Mouse (Mus musculus) liver, adult 2 months (tissue): ENCODE data around the gene Trim21. TPM values are rescaled to one million over a fixed set of nuclear protein-coding genes. Genes with fewer than 3 reads are reported as not detected.

Experiments
- DNase-seq: peaks from one replicate; pipeline ENCODE4 v3.0.0-alpha.2; 2011; ENCODE audit warnings: low read depth, low spot score; ENCODE audit errors: extremely low read depth
- H3K27ac ChIP-seq: fragments of 200-500 bp; replicated peaks from 2 replicates; pipeline ENCODE4 v1.5.1; 2012; ENCODE audit warnings: low read depth, mild to moderate bottlenecking, control low read depth, inconsistent platforms, low read length; ENCODE audit not compliant: insufficient read depth
- H3K27me3 ChIP-seq: fragments of 200-500 bp; 2 replicates; pipeline ENCODE4 v1.6.1; 2012; ENCODE audit warnings: mild to moderate bottlenecking, moderate library complexity, low read length, inconsistent platforms; ENCODE audit not compliant: control insufficient read depth, insufficient read depth
- H3K36me3 ChIP-seq: fragments of 200-500 bp; 2 replicates; pipeline ENCODE4 v1.6.1; 2012; ENCODE audit warnings: low read length, inconsistent platforms; ENCODE audit not compliant: control insufficient read depth, insufficient read depth
- H3K4me1 ChIP-seq: fragments of 200-500 bp; 2 replicates; pipeline ENCODE4 v1.6.1; 2011; ENCODE audit warnings: low read length; ENCODE audit not compliant: control insufficient read depth, insufficient read depth
- H3K4me3 ChIP-seq: fragments of 200-500 bp; 2 replicates; pipeline ENCODE4 v1.5.1; 2011; ENCODE audit warnings: low read depth, mild to moderate bottlenecking, control low read depth, low read length, moderate library complexity; ENCODE audit not compliant: insufficient read depth
- H3K79me2 ChIP-seq: fragments of 200-500 bp; 2 replicates; pipeline ENCODE4 v1.6.1; 2012; ENCODE audit warnings: inconsistent platforms, mild to moderate bottlenecking, low read length, moderate library complexity; ENCODE audit not compliant: control insufficient read depth, insufficient read depth
- H3K9ac ChIP-seq: fragments of 200-500 bp; 2 replicates; pipeline ENCODE4 v1.6.1; 2012; ENCODE audit warnings: low read depth, mild to moderate bottlenecking, control low read depth, inconsistent platforms, low read length
- CTCF ChIP-seq: fragments of 200-500 bp; IDR thresholded peaks from 2 replicates; pipeline ENCODE4 v1.5.1; 2011; ENCODE audit warnings: low read depth, low read length, control low read depth
- POLR2A ChIP-seq: fragments of 200-500 bp; IDR thresholded peaks from 2 replicates; pipeline ENCODE4 v1.6.1; 2011; ENCODE audit warnings: low read length, control low read depth; ENCODE audit not compliant: insufficient read depth; ENCODE audit errors: extremely low read depth
- WGBS: fragments of 180-500 bp; shearing (Covaris S2); methylation state at CpG from one replicate; pipeline ENCODE4 v1.1.7; 2018; 5-methylcytosine and 5-hydroxymethylcytosine counted together
- polyA plus RNA-seq: library from polyadenylated mRNA; depleted of rRNA; stranded (reverse); fragments of >200 nt; gene quantifications from 2 replicates; pipeline ENCODE4 v1.2.3, GENCODE M21; 2012; rRNA removed
- total RNA-seq: library from RNA; depleted of rRNA; stranded (reverse); fragments of >200 nt; gene quantifications from 2 replicates; pipeline ENCODE4 v1.2.3, GENCODE M21; 2014; rRNA removed

Trim21 gene
- total RNA-seq (8.3 and 10.1 TPM in 2 replicates), polyA plus RNA-seq (3.0 and 3.6 TPM in 2 replicates)

- TF ChIP-seq CTCF (no peak), POLR2A (0 out of 2 replicates have a peak, but pooled peaks have one; percentile 23)
Observed at GRCm38 (mm10) chr7:102564999-102565997, at the start of gene Trim21. Trim21 (minus strand) TSS chr7:102565486.

GRCm38 (mm10) chr7:102597378-102598031 lies 32.2 kb upstream of the Trim21 start, which contains the start of gene Olfr552:
Olfr552 (plus strand) TSS chr7:102597770.
- Histone ChIP-seq H3K36me3 (no peaks in the 10 kb centered on the region), H3K4me3 (no peak within 1 kb of the TSS), H3K9ac (no peak within 1 kb of the TSS), H3K27ac (no peak within 1 kb of the TSS), H3K27me3 (no peaks in the 10 kb centered on the region), H3K4me1 (no peaks in the 10 kb centered on the region), H3K79me2 (no peaks in the 10 kb centered on the region)
- 60% methylated on average over 1 of the region's 1 CpGs for WGBS
- no peak for TF ChIP-seq CTCF
- TF ChIP-seq POLR2A = no peak
- DNase-seq = no peak

More at GRCm38 (mm10) chr7:102564999-102565997, at the start of gene Trim21:
- no peaks in the 10 kb centered on the region for H3K79me2 ChIP-seq
- DNase-seq = peak; percentile 96
- H3K4me3 ChIP-seq = peak within 1 kb of the TSS; percentile 58
- no peaks in the 10 kb centered on the region for H3K27me3 ChIP-seq
- H3K27ac ChIP-seq = peak within 1 kb of the TSS; percentile 64
- H3K36me3 ChIP-seq = peaks cover 20% of the 10 kb centered on the region
- WGBS = 11% methylated on average over 10 of the region's 10 CpGs
- peaks cover 4% of the 10 kb centered on the region; the same call in 1 of the 2 replicates for H3K4me1 ChIP-seq
- H3K9ac ChIP-seq = peak within 1 kb of the TSS; percentile 73

- WGBS = 95% methylated on average over 3 of the region's 3 CpGs
- no peak for DNase-seq
- H3K27ac ChIP-seq = no peak within 1 kb of the TSS
- H3K27me3 ChIP-seq = no peaks in the 10 kb centered on the region
- no peaks in the 10 kb centered on the region for H3K79me2 ChIP-seq
- H3K4me1 ChIP-seq = no peaks in the 10 kb centered on the region
- H3K9ac ChIP-seq = no peak within 1 kb of the TSS
- no peak within 1 kb of the TSS for H3K4me3 ChIP-seq
- no peaks in the 10 kb centered on the region for H3K36me3 ChIP-seq
- TF ChIP-seq POLR2A (no peak), CTCF (no peak)
Observed at GRCm38 (mm10) chr7:102591786-102592185, 26.5 kb upstream of the Trim21 start, which contains the start of gene Olfr551. Olfr551 (minus strand) TSS chr7:102591886.

- Histone ChIP-seq H3K27ac (no peak overlapping the region), H3K79me2 (no peaks in the 10 kb centered on the region), H3K9ac (no peak overlapping the region), H3K4me1 (no peaks in the 10 kb centered on the region), H3K4me3 (no peak overlapping the region), H3K36me3 (no peaks in the 10 kb centered on the region), H3K27me3 (no peaks in the 10 kb centered on the region)
- WGBS = 71% methylated on average over 6 of the region's 6 CpGs
- DNase-seq = no peak
- TF ChIP-seq CTCF = no peak
- TF ChIP-seq POLR2A = no peak
Observed at GRCm38 (mm10) chr7:102575998-102576397, 10.7 kb upstream of the Trim21 start.

GRCm38 (mm10) chr7:102573174-102573830 lies 8.0 kb upstream of the Trim21 start:
- Histone ChIP-seq H3K27ac (no peak overlapping the region), H3K4me1 (no peaks in the 10 kb centered on the region), H3K9ac (no peak overlapping the region), H3K36me3 (no peaks in the 10 kb centered on the region), H3K4me3 (no peak overlapping the region), H3K79me2 (no peaks in the 10 kb centered on the region), H3K27me3 (no peaks in the 10 kb centered on the region)
- DNase-seq = no peak
- TF ChIP-seq CTCF (no peak), POLR2A (no peak)
- 91% methylated on average over 3 of the region's 3 CpGs for WGBS
